Mouse (Mus musculus) small intestine, adult 2 months (tissue): Measurements from ENCODE around the gene Crip2.

ENCODE experiments used
- CTCF ChIP-seq: fragments of 200-500 bp; IDR thresholded peaks from 2 replicates; pipeline ENCODE4 v1.5.1; 2012; ENCODE audit warnings: low read depth, mild to moderate bottlenecking, control low read depth, inconsistent platforms, low read length, moderate library complexity, mixed read lengths; ENCODE audit not compliant: insufficient replicate concordance, insufficient read length; ENCODE audit errors: extremely low read depth
- POLR2A ChIP-seq: fragments of 200-500 bp; IDR thresholded peaks from 2 replicates; pipeline ENCODE4 v1.6.1; 2012; ENCODE audit warnings: low read depth, mild to moderate bottlenecking, control low read depth, inconsistent platforms, low read length, moderate library complexity

GRCm38 (mm10) chr12:113139908-113140615 lies at the start of gene Crip2:
- TF ChIP-seq POLR2A, result no peak
- no peak for TF ChIP-seq CTCF
